Mouse (Mus musculus) MEL (cell line): ENCODE data around the gene Rplp0.

Experiments
- CHD2 ChIP-seq: IDR thresholded peaks from 2 replicates; pipeline ENCODE4 v1.6.1; 2011; ENCODE audit warnings: low read length, improper control_type of control experiment
- CTCF ChIP-seq, 3 experiments: IDR thresholded peaks in 2 of 3; conservative IDR thresholded peaks in 1 of 3; 2 replicates each; pipeline ENCODE4 v1.5.1; 2011 to 2012; ENCODE audit warnings: low read length in 3 of 3, low read depth in 2 of 3, mild to moderate bottlenecking in 2 of 3, improper control_type of control experiment in 1 of 3, inconsistent platforms in 1 of 3, mixed read lengths in 1 of 3, moderate library complexity in 1 of 3; ENCODE audit not compliant: control insufficient read depth in 1 of 3, insufficient read depth in 1 of 3, poor library complexity in 1 of 3, severe bottlenecking in 1 of 3
- EP300 ChIP-seq, 2 experiments: IDR thresholded peaks; 2 replicates each; pipeline ENCODE4 v1.6.1; 2011; ENCODE audit warnings: improper control_type of control experiment in 2 of 2, low read length in 2 of 2, low read depth in 1 of 2, mild to moderate bottlenecking in 1 of 2
- ETS1 ChIP-seq: IDR thresholded peaks from 2 replicates; pipeline ENCODE4 v1.6.1; 2012; ENCODE audit warnings: low read depth, mild to moderate bottlenecking, inconsistent platforms, low read length, improper control_type of control experiment, moderate library complexity
- KAT2A ChIP-seq: conservative IDR thresholded peaks from 2 replicates; pipeline ENCODE4 v1.6.1; 2012; ENCODE audit warnings: low read depth, low read length, improper control_type of control experiment, inconsistent platforms
- MAFK ChIP-seq: IDR thresholded peaks from 2 replicates; pipeline ENCODE4 v1.6.1; 2011; ENCODE audit warnings: low read depth, mild to moderate bottlenecking, low read length, improper control_type of control experiment, borderline replicate concordance
- NELFE ChIP-seq: IDR thresholded peaks from 2 replicates; pipeline ENCODE4 v1.6.1; 2011; ENCODE audit warnings: low read depth, low read length, improper control_type of control experiment
- POLR2A ChIP-seq, 2 experiments: IDR thresholded peaks; 2 replicates each; pipeline ENCODE4 v1.6.1; 2011 to 2012; ENCODE audit warnings: low read length in 2 of 2, mild to moderate bottlenecking in 2 of 2, control low read depth in 1 of 2, improper control_type of control experiment in 1 of 2, low read depth in 1 of 2, moderate library complexity in 1 of 2; ENCODE audit not compliant: control insufficient read depth in 1 of 2, insufficient read depth in 1 of 2, poor library complexity in 1 of 2
- POLR2AphosphoS2 ChIP-seq: IDR thresholded peaks from 2 replicates; pipeline ENCODE4 v1.6.1; 2011; ENCODE audit warnings: low read length, improper control_type of control experiment
- TCF12 ChIP-seq: IDR thresholded peaks from 2 replicates; pipeline ENCODE4 v1.6.1; 2014; ENCODE audit warnings: low read depth, mild to moderate bottlenecking, inconsistent platforms, low read length, improper control_type of control experiment, moderate library complexity
- USF2 ChIP-seq, 2 experiments: IDR thresholded peaks; 2 replicates each; pipeline ENCODE4 v1.6.1; 2011 to 2012; ENCODE audit warnings: improper control_type of control experiment in 2 of 2, low read length in 2 of 2, borderline replicate concordance in 1 of 2, inconsistent platforms in 1 of 2, low read depth in 1 of 2, mild to moderate bottlenecking in 1 of 2; ENCODE audit not compliant: insufficient read depth in 1 of 2
- ZMIZ1 ChIP-seq: IDR thresholded peaks from 2 replicates; pipeline ENCODE4 v1.6.1; 2012; ENCODE audit warnings: low read depth, mild to moderate bottlenecking, inconsistent platforms, low read length, improper control_type of control experiment, moderate library complexity
- ZNF384 ChIP-seq: IDR thresholded peaks from 2 replicates; pipeline ENCODE4 v1.6.1; 2012; ENCODE audit warnings: low read depth, mild to moderate bottlenecking, inconsistent platforms, low read length, improper control_type of control experiment

DNA sequence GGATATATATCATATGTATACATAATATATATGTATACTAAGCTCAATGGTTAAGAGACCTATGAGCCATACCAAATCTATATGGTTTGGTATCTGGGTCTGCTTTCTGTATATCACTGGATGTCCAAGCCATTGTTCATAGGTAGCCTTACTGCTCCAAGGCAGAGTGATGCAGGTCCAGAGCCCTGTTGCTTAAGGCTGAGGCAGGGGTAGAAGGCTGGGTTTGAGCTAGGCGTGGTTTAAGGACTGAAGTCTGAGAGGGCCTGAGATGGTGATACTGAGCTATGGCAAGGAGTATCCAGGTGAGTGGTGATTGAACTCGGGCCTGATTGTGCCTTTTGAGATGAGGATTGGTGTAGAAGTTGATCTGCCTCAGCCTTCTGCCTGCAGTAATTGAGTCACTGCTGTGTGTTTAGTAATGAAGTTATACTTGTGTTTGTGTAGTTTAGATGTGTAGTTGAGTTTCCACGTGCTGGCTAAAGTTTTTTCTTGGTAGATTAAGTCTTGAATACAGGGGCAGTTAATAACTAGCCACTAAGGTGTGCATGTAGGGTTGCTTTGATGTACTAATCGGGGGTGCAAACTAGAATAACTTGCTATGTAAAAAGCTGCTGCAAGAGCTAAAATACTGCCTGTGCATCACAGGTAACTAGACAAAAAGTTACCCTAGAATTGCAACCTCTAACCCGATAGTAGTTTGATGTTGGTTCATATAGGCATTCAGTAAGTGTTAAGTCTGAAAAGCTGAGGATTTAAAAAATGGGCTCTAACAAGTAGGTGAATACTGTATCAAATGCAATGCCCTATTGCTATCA is 4.7 kb downstream of the Rplp0 start:
- TF ChIP-seq MAFK, result no peak
- no peak; a peak in 1 of 4 replicates for TF ChIP-seq EP300 (IDR thresholded peaks at IDR 0.05; ENCODE audit: low read depth in 1 of 2, low read length in 2 of 2)
- TF ChIP-seq USF2 (IDR thresholded peaks at IDR 0.05; ENCODE audit: borderline replicate concordance in 1 of 2, insufficient read depth in 1 of 2, low read depth in 1 of 2, low read length in 2 of 2), result no peak
- no peak for TF ChIP-seq KAT2A
- TF ChIP-seq CTCF (IDR thresholded peaks at IDR 0.05 in 2 of 3, conservative IDR thresholded peaks at IDR 0.05 in 1 of 3; ENCODE audit: control insufficient read depth in 1 of 3, insufficient read depth in 1 of 3, low read depth in 2 of 3, low read length in 3 of 3, poor library complexity in 1 of 3, severe bottlenecking in 1 of 3), result no peak
- TF ChIP-seq CHD2, result peak; percentile 38; the same call in 1 of the 2 replicates
- TF ChIP-seq ZMIZ1, result peak; percentile 89
- peak; percentile 99 for TF ChIP-seq POLR2AphosphoS2
- peak; percentile 48 for TF ChIP-seq NELFE
- TF ChIP-seq TCF12, result no peak
- TF ChIP-seq ETS1, result no peak
- peak; percentile 56 to 84; a peak in 3 of 4 replicates for TF ChIP-seq POLR2A (IDR thresholded peaks at IDR 0.05; ENCODE audit: control insufficient read depth in 1 of 2, insufficient read depth in 1 of 2, low read depth in 1 of 2, low read length in 2 of 2, poor library complexity in 1 of 2)
- no peak for TF ChIP-seq ZNF384
